ENCODE assay signal across 24 mouse cellular contexts in the genomic region with DNA sequence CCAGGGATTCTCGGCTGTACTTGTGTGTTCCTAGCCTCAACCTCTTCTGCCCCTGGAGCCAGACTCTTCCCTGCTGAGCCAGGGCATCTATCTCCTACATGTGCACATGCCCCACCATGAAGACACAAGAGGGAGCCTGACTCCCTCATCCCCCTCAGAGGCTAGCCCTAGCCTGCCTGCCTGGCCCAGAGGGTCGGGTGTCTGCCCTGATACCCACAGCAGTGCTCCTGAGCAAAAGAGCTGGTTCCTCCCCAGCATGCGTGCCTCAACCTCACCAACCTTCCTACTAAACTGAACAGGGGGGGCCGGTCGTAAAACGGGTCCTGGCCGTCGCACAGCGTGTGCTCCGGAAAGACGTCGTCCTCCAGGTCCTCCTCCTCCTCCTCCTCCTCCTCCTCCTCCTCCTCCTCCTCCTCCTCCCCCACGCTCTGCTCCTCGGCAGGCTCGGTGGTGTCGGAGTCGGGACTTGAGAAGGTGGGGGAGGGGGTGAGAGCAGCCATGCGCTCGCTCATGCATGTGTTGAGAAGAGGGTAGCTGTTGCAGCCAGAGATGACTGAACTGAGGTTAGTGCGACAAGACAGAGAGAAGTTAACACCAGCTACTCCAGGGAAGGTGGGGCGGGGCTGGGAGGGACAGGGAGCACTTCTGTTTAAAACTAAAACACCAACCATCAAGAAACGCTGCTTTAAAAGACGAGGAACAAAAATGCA. TPM values are rescaled to one million over a fixed set of nuclear protein-coding genes. Genes with fewer than 3 reads are reported as not detected.
DNase-seq lines count a peak whose midpoint lies in the region; ATAC-seq lines count a peak whose summit lies in the region.
"Had no signal": no experiment of that assay in that cellular context is flagged by ENCODE, and none has a peak within 500 bp of the region (broad histone marks: within the 10 kb centered on the region; RNA-seq: fewer than 3 reads in every experiment).

No protein-coding gene starts in this region.

- H3K4me3 ChIP-seq in intestine, embryonic 14.5 days (ENCODE audit: low read depth, low read length) = no peak overlapping the region
- no peak overlapping the region for H3K4me3 ChIP-seq in intestine, embryonic 15.5 days (replicated peaks)
- 0 out of 2 replicates have a peak overlapping the region, but pooled peaks have one; percentile 12 for H3K4me3 ChIP-seq in limb, embryonic 12.5 days (replicated peaks)
- H3K4me3 ChIP-seq: erythroblast, embryonic 14.5 days; forebrain, embryonic 15.5 days; liver, embryonic 15.5 days had no signal

- H3K9me3 ChIP-seq in intestine, embryonic 14.5 days (ENCODE audit: control insufficient read depth, low read length) = no peaks in the 10 kb centered on the region
- H3K9me3 ChIP-seq in intestine, embryonic 15.5 days = no peaks in the 10 kb centered on the region
- no peaks in the 10 kb centered on the region for H3K9me3 ChIP-seq in limb, embryonic 12.5 days
- H3K9me3 ChIP-seq: forebrain, embryonic 15.5 days; liver, embryonic 15.5 days had no signal

- no peaks in the 10 kb centered on the region for H3K36me3 ChIP-seq in intestine, embryonic 14.5 days (ENCODE audit: control insufficient read depth, insufficient read depth, low read length)
- no peaks in the 10 kb centered on the region for H3K36me3 ChIP-seq in intestine, embryonic 15.5 days
- H3K36me3 ChIP-seq in limb, embryonic 12.5 days = no peaks in the 10 kb centered on the region
- H3K36me3 ChIP-seq: liver, embryonic 15.5 days had no signal

- H3K27ac ChIP-seq in intestine, embryonic 14.5 days (ENCODE audit: low read depth) = no peak overlapping the region
- H3K27ac ChIP-seq in intestine, embryonic 15.5 days = no peak overlapping the region
- no peak overlapping the region for H3K27ac ChIP-seq in limb, embryonic 12.5 days
- H3K27ac ChIP-seq: forebrain, embryonic 15.5 days; hindbrain, postnatal 0 days; liver, embryonic 15.5 days; macrophage had no signal

- H3K4me1 ChIP-seq in intestine, embryonic 14.5 days (replicated peaks; ENCODE audit: control insufficient read depth, insufficient read depth, low read length) = no peaks in the 10 kb centered on the region
- H3K4me1 ChIP-seq in intestine, embryonic 15.5 days (replicated peaks) = no peaks in the 10 kb centered on the region
- H3K4me1 ChIP-seq in limb, embryonic 12.5 days (replicated peaks) = peaks cover 8% of the 10 kb centered on the region
- H3K4me1 ChIP-seq: forebrain, embryonic 15.5 days had no signal

- H3K27me3 ChIP-seq in intestine, embryonic 14.5 days (replicated peaks; ENCODE audit: control insufficient read depth, insufficient read depth, low read length) = no peaks in the 10 kb centered on the region
- no peaks in the 10 kb centered on the region for H3K27me3 ChIP-seq in intestine, embryonic 15.5 days (replicated peaks)
- H3K27me3 ChIP-seq in limb, embryonic 12.5 days = 0 out of 2 replicates have a peak, but pooled peaks cover 4% of the 10 kb centered on the region
- H3K27me3 ChIP-seq: forebrain, embryonic 15.5 days had no signal

- 42% methylated on average over 18 of the region's 23 CpGs for WGBS in intestine, embryonic 14.5 days
- 35% methylated on average over 22 of the region's 23 CpGs for WGBS in intestine, embryonic 15.5 days
- 37% methylated on average over 19 of the region's 23 CpGs for WGBS in limb, embryonic 12.5 days

- DNase-seq in intestine, embryonic 14.5 days (ENCODE audit: low spot score) = no peak
- peak; percentile 20 to 47 for DNase-seq in kidney, postnatal 4 days
- no peak for DNase-seq in kidney, adult 8-10 months
- DNase-seq in thymus, adult 18-20 months = no peak
- DNase-seq in right cerebral cortex, postnatal 25 days = no peak
- DNase-seq: adrenal gland, adult 8-10 months; cerebellum, adult 11 months; cerebellum, postnatal 10 days; gastrocnemius, postnatal 14 days; heart, adult 18-20 months; heart, postnatal 4 days; layer of hippocampus, postnatal 36 days; right cerebral cortex, adult 18-20 months; thymus, postnatal 14 days had no signal

- no peak for ATAC-seq in intestine, embryonic 14.5 days (replicated peaks; ENCODE audit: low FRiP score, low TSS enrichment, low read depth)
- ATAC-seq in intestine, embryonic 15.5 days = no peak
- 0 out of 2 replicates have a peak, but pooled peaks have one; percentile 27 for ATAC-seq in limb, embryonic 12.5 days (ENCODE audit: insufficient number of reproducible peaks, insufficient read depth, low FRiP score, low TSS enrichment, low read depth)
- ATAC-seq: forebrain, embryonic 15.5 days; hindbrain, postnatal 0 days had no signal

- no peak overlapping the region for H3K9ac ChIP-seq in intestine, embryonic 14.5 days (ENCODE audit: low read length)
- H3K9ac ChIP-seq in intestine, embryonic 15.5 days = no peak overlapping the region
- H3K9ac ChIP-seq in limb, embryonic 12.5 days (replicated peaks) = peak overlapping the region; percentile 27; the same call in 1 of the 2 replicates
- H3K9ac ChIP-seq: forebrain, embryonic 15.5 days; liver, embryonic 15.5 days had no signal

- H3K4me2 ChIP-seq in intestine, embryonic 14.5 days (ENCODE audit: low read length) = peak overlapping the region; percentile 13; the same call in 1 of the 2 replicates
- H3K4me2 ChIP-seq in intestine, embryonic 15.5 days (replicated peaks) = no peak overlapping the region
- H3K4me2 ChIP-seq in limb, embryonic 12.5 days = peak overlapping the region; percentile 50
- H3K4me2 ChIP-seq: forebrain, embryonic 15.5 days; liver, embryonic 15.5 days; midbrain, embryonic 11.5 days had no signal

RNA-seq across cellular contexts. Expression of a gene that starts 45.1 kb away (rescaled TPM):
- polyA plus RNA-seq in intestine, embryonic 14.5 days (2014; fragmentation: Nextera tagmentation; extraction: Ambion mirVana) = 0.16 TPM in 1 of 2 replicates, not detected in the other
- polyA plus RNA-seq in intestine, embryonic 15.5 days (2015; fragmentation: Nextera tagmentation; extraction: Ambion mirVana) = 3.0 and 11.2 TPM in 2 replicates
- not detected in 2 replicates for polyA plus RNA-seq in limb, embryonic 12.5 days (2016; fragmentation: Nextera tagmentation; extraction: Ambion mirVana)
- polyA plus RNA-seq: C2C12; erythroblast, embryonic 14.5 days; forebrain, embryonic 15.5 days; hindbrain, postnatal 0 days; liver, embryonic 15.5 days; lung, embryonic 16.5 days; macrophage; midbrain, embryonic 11.5 days had no signal

RNA-seq across cellular contexts. Expression of a gene that starts 50.5 kb away (rescaled TPM):
- 15.8 and 16.7 TPM in 2 replicates for polyA plus RNA-seq in intestine, embryonic 14.5 days (2014; fragmentation: Nextera tagmentation; extraction: Ambion mirVana)
- 18.3 and 21.4 TPM in 2 replicates for polyA plus RNA-seq in intestine, embryonic 15.5 days (2015; fragmentation: Nextera tagmentation; extraction: Ambion mirVana)
- 10.3 and 12.4 TPM in 2 replicates for polyA plus RNA-seq in limb, embryonic 12.5 days (2016; fragmentation: Nextera tagmentation; extraction: Ambion mirVana)

Comparison
In these comparisons a context has a peak if more than half of its experiments do, and no peak if none do; other contexts are left out.
1. DNase-seq: peak in kidney, postnatal 4 days (2 of 2); none in intestine, embryonic 14.5 days (single experiment), kidney, adult 8-10 months (0 of 2), thymus, adult 18-20 months (0 of 2) and right cerebral cortex, postnatal 25 days (single experiment).